Mouse (Mus musculus) granulocyte monocyte progenitor cell, adult 5-6 weeks (primary cell): ENCODE measurements around the gene Tex11. TPM values are rescaled to one million over a fixed set of nuclear protein-coding genes. Genes with fewer than 3 reads are reported as not detected.
A peak's percentile ranks its signal among the peaks of the same experiment; 100 is the strongest.
"Not testable (repeated sequence)": the region's sequence is repeated elsewhere in the genome, so short reads cannot be mapped to it uniquely, and the experiment has no call there.

Source experiments
- ATAC-seq: replicated peaks from 2 replicates; pipeline ENCODE4 v1.8.0; 2016; ENCODE audit warnings: mild to moderate bottlenecking, moderate TSS enrichment, inconsistent platforms; ENCODE audit not compliant: poor library complexity, severe bottlenecking
- total RNA-seq, 2 experiments: library from RNA; stranded (forward) in 1 of 2; stranded (reverse) in 1 of 2; fragments of 200-712, 200-1000 nt in 1 of 2; fragments of >200 nt in 1 of 2; fragmentation: Nextera tagmentation in 1 of 2; gene quantifications; 2 replicates each; pipeline ENCODE4 v1.2.3; 2014 to 2017

The Tex11 gene
- not detected in 2 replicates for total RNA-seq (2014; fragmentation: Nextera tagmentation)
- 0.17 TPM in 1 of 2 replicates, not detected in the other for total RNA-seq (2017)

- no peak for ATAC-seq
Observed at GRCm38 (mm10) chrX:101059541-101059940, at the start of gene Tex11. Tex11 (minus strand) TSS chrX:101059667.

GRCm38 (mm10) chrX:101085920-101086319 is 26.5 kb upstream of the Tex11 start, which contains the start of gene Slc7a3:
Slc7a3 (minus strand) TSS chrX:101086020.
- no peak for ATAC-seq

GRCm38 (mm10) chrX:101085211-101085610 is 25.7 kb upstream of the Tex11 start:
- not testable (repeated sequence) for ATAC-seq

GRCm38 (mm10) chrX:101084192-101084591 is 24.7 kb upstream of the Tex11 start:
- no peak for ATAC-seq

- ATAC-seq = no peak
Observed at GRCm38 (mm10) chrX:101065245-101065644, 5.8 kb upstream of the Tex11 start.

GRCm38 (mm10) chrX:101063503-101063902 is 4.0 kb upstream of the Tex11 start:
- no peak for ATAC-seq

- no peak for ATAC-seq
Observed at GRCm38 (mm10) chrX:100943640-100944039, 115.8 kb downstream of the Tex11 start.

- ATAC-seq = no peak
Observed at GRCm38 (mm10) chrX:100839211-100839610, 220.3 kb downstream of the Tex11 start.

- no peak for ATAC-seq
Observed at GRCm38 (mm10) chrX:100832806-100833205, 226.7 kb downstream of the Tex11 start.

- no peak for ATAC-seq
Observed at GRCm38 (mm10) chrX:100825557-100825956, 233.9 kb downstream of the Tex11 start.

GRCm38 (mm10) chrX:100821149-100821548 is 238.3 kb downstream of the Tex11 start:
- no peak for ATAC-seq

- no peak for ATAC-seq
Observed at GRCm38 (mm10) chrX:100818681-100819080, 240.8 kb downstream of the Tex11 start.

GRCm38 (mm10) chrX:100815766-100816165 is 243.7 kb downstream of the Tex11 start:
- no peak for ATAC-seq

- peak; percentile 63 for ATAC-seq
Observed at GRCm38 (mm10) chrX:100814139-100814538, 245.3 kb downstream of the Tex11 start.

GRCm38 (mm10) chrX:100811129-100811528 is 248.3 kb downstream of the Tex11 start:
- ATAC-seq = no peak

- ATAC-seq = no peak
Observed at GRCm38 (mm10) chrX:100802034-100802433, 257.4 kb downstream of the Tex11 start.

- no peak for ATAC-seq
Observed at GRCm38 (mm10) chrX:100800643-100801042, 258.8 kb downstream of the Tex11 start.

GRCm38 (mm10) chrX:100797851-100798527 is 261.5 kb downstream of the Tex11 start:
- ATAC-seq = no peak

- ATAC-seq = no peak
Observed at GRCm38 (mm10) chrX:100797370-100797769, 262.1 kb downstream of the Tex11 start.

GRCm38 (mm10) chrX:100796741-100797090 is 262.8 kb downstream of the Tex11 start:
- ATAC-seq = no peak

- ATAC-seq = no peak
Observed at GRCm38 (mm10) chrX:100796041-100796740, 263.3 kb downstream of the Tex11 start.

GRCm38 (mm10) chrX:100789322-100789721 is 270.1 kb downstream of the Tex11 start:
- ATAC-seq = no peak
